In the genomic region with DNA sequence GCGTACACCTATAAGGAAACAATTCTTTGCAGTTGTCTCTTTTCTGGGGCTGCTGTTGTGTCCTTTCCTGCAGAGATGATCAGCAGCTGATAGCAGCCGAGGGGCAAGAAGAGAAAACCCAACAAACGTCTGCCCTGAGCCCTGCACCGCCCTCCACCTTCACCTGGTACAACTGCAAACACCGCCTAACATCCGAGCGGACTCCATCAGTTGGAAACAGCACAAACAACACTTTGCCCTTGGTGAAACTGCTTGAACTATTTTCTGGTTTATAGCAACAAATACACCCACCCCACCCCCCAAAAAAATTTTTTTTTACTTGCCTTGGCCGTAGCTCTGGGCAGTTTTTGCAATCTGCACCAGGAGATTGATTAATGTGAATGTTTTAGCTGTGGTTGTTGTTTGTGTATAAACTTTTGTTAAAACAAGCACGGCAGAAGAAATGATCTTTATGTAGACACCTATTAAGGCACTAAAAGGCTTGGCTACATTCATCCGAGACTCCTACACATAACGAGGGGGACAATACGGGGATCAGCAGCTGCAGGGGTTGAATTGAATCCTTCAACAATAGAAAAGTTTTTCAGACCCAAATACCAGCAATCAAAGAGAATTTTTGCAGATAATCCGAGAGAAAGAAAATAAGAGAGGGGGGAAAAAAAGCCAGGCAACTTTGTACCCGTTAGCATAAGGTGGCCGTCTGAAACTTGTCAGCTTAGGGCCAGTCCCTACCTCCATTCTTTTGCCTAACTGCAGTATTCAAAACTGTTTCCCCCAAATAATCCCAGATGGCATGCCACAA, we compare ENCODE assay signal across 11 mouse cellular contexts. TPM values are rescaled to one million over a fixed set of nuclear protein-coding genes. Genes with fewer than 3 reads are reported as not detected.
DNase-seq lines count a peak whose midpoint lies in the region; ATAC-seq and TF ChIP-seq lines count a peak whose summit lies in the region.
"Had no signal": no experiment of that assay in that cellular context is flagged by ENCODE, and none has a peak within 500 bp of the region (broad histone marks: within the 10 kb centered on the region; RNA-seq: fewer than 3 reads in every experiment).

No protein-coding gene starts in this region.

- peaks cover 10% of the 10 kb centered on the region for H3K9me3 ChIP-seq in kidney, embryonic 16.5 days (ENCODE audit: low read length)
- peaks cover 3% of the 10 kb centered on the region; the same call in 1 of the 2 replicates for H3K9me3 ChIP-seq in embryonic facial prominence, embryonic 15.5 days (replicated peaks)
- H3K9me3 ChIP-seq in intestine, postnatal 0 days (ENCODE audit: control insufficient read depth): no peaks in the 10 kb centered on the region
- no peaks in the 10 kb centered on the region for H3K9me3 ChIP-seq in neural tube, embryonic 14.5 days (ENCODE audit: control insufficient read depth, low read length)
- H3K9me3 ChIP-seq in kidney, embryonic 14.5 days (ENCODE audit: control insufficient read depth, low read length): peaks cover 5% of the 10 kb centered on the region; the same call in 1 of the 2 replicates

- H3K36me3 ChIP-seq in kidney, embryonic 16.5 days (ENCODE audit: insufficient read depth, low read length): no peaks in the 10 kb centered on the region
- no peaks in the 10 kb centered on the region for H3K36me3 ChIP-seq in embryonic facial prominence, embryonic 15.5 days
- H3K36me3 ChIP-seq in intestine, postnatal 0 days (ENCODE audit: control insufficient read depth, insufficient read depth): no peaks in the 10 kb centered on the region
- no peaks in the 10 kb centered on the region for H3K36me3 ChIP-seq in neural tube, embryonic 14.5 days (ENCODE audit: control insufficient read depth, insufficient read depth, low read length)
- H3K36me3 ChIP-seq in kidney, embryonic 14.5 days (ENCODE audit: control insufficient read depth, insufficient read depth, low read length): no peaks in the 10 kb centered on the region

- H3K27me3 ChIP-seq in kidney, embryonic 16.5 days (ENCODE audit: insufficient read depth, low read length): peaks cover 31% of the 10 kb centered on the region
- H3K27me3 ChIP-seq in embryonic facial prominence, embryonic 15.5 days: peaks cover 25% of the 10 kb centered on the region
- H3K27me3 ChIP-seq in intestine, postnatal 0 days (replicated peaks; ENCODE audit: control insufficient read depth, insufficient read depth, low read length): peaks cover 29% of the 10 kb centered on the region
- no peaks in the 10 kb centered on the region; the same call in 1 of the 2 replicates for H3K27me3 ChIP-seq in neural tube, embryonic 14.5 days (ENCODE audit: control insufficient read depth, insufficient read depth, low read length)
- H3K27me3 ChIP-seq in kidney, embryonic 14.5 days (ENCODE audit: control insufficient read depth, insufficient read depth, low read length): peaks cover 22% of the 10 kb centered on the region; the same call in 1 of the 2 replicates

- 32% methylated on average over 15 of the region's 15 CpGs for WGBS in kidney, embryonic 16.5 days
- WGBS in embryonic facial prominence, embryonic 15.5 days: 29% methylated on average over 15 of the region's 15 CpGs
- 45% methylated on average over 15 of the region's 15 CpGs for WGBS in intestine, postnatal 0 days
- WGBS in neural tube, embryonic 14.5 days: 23% methylated on average over 15 of the region's 15 CpGs
- 26% methylated on average over 15 of the region's 15 CpGs for WGBS in kidney, embryonic 14.5 days

- ATAC-seq in kidney, embryonic 16.5 days (ENCODE audit: low FRiP score, low TSS enrichment): no peak
- no peak for ATAC-seq in embryonic facial prominence, embryonic 15.5 days (ENCODE audit: insufficient number of reproducible peaks, low FRiP score, low TSS enrichment, low read depth)
- ATAC-seq in intestine, postnatal 0 days: no peak
- ATAC-seq in neural tube, embryonic 14.5 days (ENCODE audit: low read depth): no peak
- no peak for ATAC-seq in kidney, embryonic 14.5 days (ENCODE audit: low FRiP score, low TSS enrichment)

- H3K4me2 ChIP-seq in kidney, embryonic 16.5 days (replicated peaks; ENCODE audit: low read depth, low read length): peak overlapping the region; percentile 88; the same call in 1 of the 2 replicates
- peak overlapping the region; percentile 89; the same call in 1 of the 2 replicates for H3K4me2 ChIP-seq in embryonic facial prominence, embryonic 15.5 days (replicated peaks)
- no peak overlapping the region; the same call in 1 of the 2 replicates for H3K4me2 ChIP-seq in intestine, postnatal 0 days (replicated peaks; ENCODE audit: low read depth)
- peak overlapping the region; percentile 81 for H3K4me2 ChIP-seq in neural tube, embryonic 14.5 days (ENCODE audit: low read depth, low read length)
- H3K4me2 ChIP-seq in kidney, embryonic 14.5 days (replicated peaks; ENCODE audit: low read depth, low read length): no peak overlapping the region

- H3K4me3 ChIP-seq in kidney, embryonic 16.5 days (ENCODE audit: low read length): peak overlapping the region; percentile 54; the same call in 1 of the 2 replicates
- H3K4me3 ChIP-seq in embryonic facial prominence, embryonic 15.5 days (replicated peaks): peak overlapping the region; percentile 45; the same call in 1 of the 2 replicates
- H3K4me3 ChIP-seq in intestine, postnatal 0 days (ENCODE audit: low read depth, low read length): peak overlapping the region; percentile 43
- H3K4me3 ChIP-seq in neural tube, embryonic 14.5 days (ENCODE audit: low read depth, low read length): peak overlapping the region; percentile 44
- H3K4me3 ChIP-seq in kidney, embryonic 14.5 days (ENCODE audit: low read length): no peak overlapping the region; the same call in 1 of the 2 replicates

- no peak overlapping the region for H3K27ac ChIP-seq in kidney, embryonic 16.5 days (ENCODE audit: low read length)
- no peak overlapping the region for H3K27ac ChIP-seq in embryonic facial prominence, embryonic 15.5 days (replicated peaks)
- no peak overlapping the region for H3K27ac ChIP-seq in intestine, postnatal 0 days (ENCODE audit: low read depth, low read length)
- H3K27ac ChIP-seq in neural tube, embryonic 14.5 days (ENCODE audit: low read depth, low read length): no peak overlapping the region
- no peak overlapping the region for H3K27ac ChIP-seq in kidney, embryonic 14.5 days (ENCODE audit: low read depth, low read length)

- no peak overlapping the region for H3K9ac ChIP-seq in kidney, embryonic 16.5 days (replicated peaks; ENCODE audit: low read length)
- H3K9ac ChIP-seq in embryonic facial prominence, embryonic 15.5 days: no peak overlapping the region
- H3K9ac ChIP-seq in intestine, postnatal 0 days (ENCODE audit: low read depth, low read length): no peak overlapping the region
- peak overlapping the region; percentile 2; the same call in 1 of the 2 replicates for H3K9ac ChIP-seq in neural tube, embryonic 14.5 days (replicated peaks; ENCODE audit: low read depth, low read length)
- H3K9ac ChIP-seq in kidney, embryonic 14.5 days (ENCODE audit: low read depth, low read length): no peak overlapping the region

- no peak for TF ChIP-seq CTCF in intestine, postnatal 0 days (IDR thresholded peaks at IDR 0.05; ENCODE audit: low read depth)

- peaks cover 5% of the 10 kb centered on the region for H3K4me1 ChIP-seq in kidney, embryonic 16.5 days (ENCODE audit: insufficient read depth, low read length)
- peaks cover 6% of the 10 kb centered on the region; the same call in 1 of the 2 replicates for H3K4me1 ChIP-seq in embryonic facial prominence, embryonic 15.5 days
- H3K4me1 ChIP-seq in intestine, postnatal 0 days (replicated peaks; ENCODE audit: control insufficient read depth, insufficient read depth, low read length): no peaks in the 10 kb centered on the region
- 0 out of 2 replicates have a peak, but pooled peaks cover 8% of the 10 kb centered on the region for H3K4me1 ChIP-seq in neural tube, embryonic 14.5 days (ENCODE audit: control insufficient read depth, insufficient read depth, low read length)
- no peaks in the 10 kb centered on the region for H3K4me1 ChIP-seq in kidney, embryonic 14.5 days (ENCODE audit: control insufficient read depth, insufficient read depth, low read length)

- no peak for DNase-seq in kidney, postnatal 4 days
- no peak for DNase-seq in frontal cortex, postnatal 36 days (ENCODE audit: low spot score in 2 of 2)
- no peak for DNase-seq in cerebellum, adult 11-12 months
- DNase-seq: kidney, adult 11 months had no signal

RNA-seq across cellular contexts. Expression of a gene that starts 1.6 kb away (rescaled TPM):
- 13.5 and 17.9 TPM in 2 replicates for polyA plus RNA-seq in kidney, embryonic 16.5 days (2015; fragmentation: Nextera tagmentation; extraction: Ambion mirVana)
- polyA plus RNA-seq in embryonic facial prominence, embryonic 15.5 days (2015; fragmentation: Nextera tagmentation; extraction: Ambion mirVana): 20.6 and 23.3 TPM in 2 replicates
- polyA plus RNA-seq in intestine, postnatal 0 days (2015; fragmentation: Nextera tagmentation; extraction: Ambion mirVana): 19.2 and 19.3 TPM in 2 replicates
- 20.1 and 27.0 TPM in 2 replicates for polyA plus RNA-seq in neural tube, embryonic 14.5 days (2014; fragmentation: Nextera tagmentation; extraction: Ambion mirVana)
- polyA plus RNA-seq in kidney, embryonic 14.5 days (2014; fragmentation: Nextera tagmentation; extraction: Ambion mirVana): 22.7 and 23.2 TPM in 2 replicates

RNA-seq across cellular contexts. Expression of a gene that starts 27.1 kb away (rescaled TPM):
- 328 and 350 TPM in 2 replicates for polyA plus RNA-seq in kidney, embryonic 16.5 days (2015; fragmentation: Nextera tagmentation; extraction: Ambion mirVana)
- 419 and 430 TPM in 2 replicates for polyA plus RNA-seq in embryonic facial prominence, embryonic 15.5 days (2015; fragmentation: Nextera tagmentation; extraction: Ambion mirVana)
- 289 and 307 TPM in 2 replicates for polyA plus RNA-seq in intestine, postnatal 0 days (2015; fragmentation: Nextera tagmentation; extraction: Ambion mirVana)
- 392 and 403 TPM in 2 replicates for polyA plus RNA-seq in neural tube, embryonic 14.5 days (2014; fragmentation: Nextera tagmentation; extraction: Ambion mirVana)
- polyA plus RNA-seq in kidney, embryonic 14.5 days (2014; fragmentation: Nextera tagmentation; extraction: Ambion mirVana): 283 and 293 TPM in 2 replicates

RNA-seq across cellular contexts. Expression of a gene that starts 31.3 kb away (rescaled TPM):
- not detected in 2 replicates for polyA plus RNA-seq in kidney, embryonic 16.5 days (2015; fragmentation: Nextera tagmentation; extraction: Ambion mirVana)
- not detected in 2 replicates for polyA plus RNA-seq in embryonic facial prominence, embryonic 15.5 days (2015; fragmentation: Nextera tagmentation; extraction: Ambion mirVana)
- not detected in 2 replicates for polyA plus RNA-seq in intestine, postnatal 0 days (2015; fragmentation: Nextera tagmentation; extraction: Ambion mirVana)
- polyA plus RNA-seq in neural tube, embryonic 14.5 days (2014; fragmentation: Nextera tagmentation; extraction: Ambion mirVana): not detected in 2 replicates
- polyA plus RNA-seq in kidney, embryonic 14.5 days (2014; fragmentation: Nextera tagmentation; extraction: Ambion mirVana): not detected in 2 replicates

RNA-seq across cellular contexts. Expression of a gene that starts 31.9 kb away (rescaled TPM):
- polyA plus RNA-seq in kidney, embryonic 16.5 days (2015; fragmentation: Nextera tagmentation; extraction: Ambion mirVana): 11.5 and 12.6 TPM in 2 replicates
- polyA plus RNA-seq in embryonic facial prominence, embryonic 15.5 days (2015; fragmentation: Nextera tagmentation; extraction: Ambion mirVana): 9.6 and 10.5 TPM in 2 replicates
- 5.3 and 6.8 TPM in 2 replicates for polyA plus RNA-seq in intestine, postnatal 0 days (2015; fragmentation: Nextera tagmentation; extraction: Ambion mirVana)
- 5.9 and 9.3 TPM in 2 replicates for polyA plus RNA-seq in neural tube, embryonic 14.5 days (2014; fragmentation: Nextera tagmentation; extraction: Ambion mirVana)
- 4.8 and 8.0 TPM in 2 replicates for polyA plus RNA-seq in kidney, embryonic 14.5 days (2014; fragmentation: Nextera tagmentation; extraction: Ambion mirVana)

RNA-seq across cellular contexts. Expression of a gene that starts 52.9 kb away (rescaled TPM):
- not detected in 2 replicates for polyA plus RNA-seq in kidney, embryonic 16.5 days (2015; fragmentation: Nextera tagmentation; extraction: Ambion mirVana)
- not detected in 2 replicates for polyA plus RNA-seq in embryonic facial prominence, embryonic 15.5 days (2015; fragmentation: Nextera tagmentation; extraction: Ambion mirVana)
- 0.37 and 1.3 TPM in 2 replicates for polyA plus RNA-seq in intestine, postnatal 0 days (2015; fragmentation: Nextera tagmentation; extraction: Ambion mirVana)
- polyA plus RNA-seq in neural tube, embryonic 14.5 days (2014; fragmentation: Nextera tagmentation; extraction: Ambion mirVana): not detected in 2 replicates
- not detected in 2 replicates for polyA plus RNA-seq in kidney, embryonic 14.5 days (2014; fragmentation: Nextera tagmentation; extraction: Ambion mirVana)
- polyA plus RNA-seq: liver, embryonic 16.5 days; testis, adult 2 months had no signal

Comparison
In these comparisons a context has a peak if more than half of its experiments do, and no peak if none do; other contexts are left out.
1. H3K4me2 ChIP-seq: peak in kidney, embryonic 16.5 days (single experiment), embryonic facial prominence, embryonic 15.5 days (single experiment) and neural tube, embryonic 14.5 days (single experiment); none in intestine, postnatal 0 days (single experiment) and kidney, embryonic 14.5 days (single experiment).